Mouse (Mus musculus) left cerebral cortex, adult 18-20 months (tissue): ENCODE results near the gene Acss3. TPM values are rescaled to one million over a fixed set of nuclear protein-coding genes. Genes with fewer than 3 reads are reported as not detected.

Source experiments
- DNase-seq, 2 experiments: peaks; one replicate each; pipeline ENCODE4 v3.0.0; 2021 to 2022; ENCODE audit warnings: low spot score in 2 of 2, mixed read lengths in 1 of 2
- total RNA-seq, 2 experiments: library from RNA; stranded (reverse); gene quantifications; 2 replicates each; pipeline ENCODE4 v1.2.3; 2021

Acss3 gene
- total RNA-seq, 2 experiments from 2014 or later = 1.2 to 1.3 TPM

DNA sequence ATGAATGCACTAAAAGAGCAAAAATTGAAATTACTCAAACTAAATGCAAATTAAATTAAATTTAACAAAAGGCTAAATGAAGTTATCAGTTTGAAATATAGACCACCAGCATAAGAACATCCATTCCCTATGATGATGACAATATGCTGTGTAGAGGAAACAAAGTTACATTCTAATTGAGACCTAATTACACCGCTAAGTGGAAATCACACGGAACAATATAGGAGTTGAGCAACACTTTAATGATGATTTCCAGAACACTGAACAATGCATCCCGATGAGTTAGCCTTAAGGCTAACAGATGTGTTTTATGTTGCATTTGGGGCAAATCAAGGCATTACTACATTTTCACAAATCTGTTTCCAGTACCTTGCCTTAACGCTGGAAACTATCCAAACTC, 99.2 kb downstream of the Acss3 start:
- no peak for DNase-seq

- DNase-seq = no peak
These were observed 102.3 kb downstream of the Acss3 start for GRCm38 (mm10) chr10:107021118-107021517.

DNA sequence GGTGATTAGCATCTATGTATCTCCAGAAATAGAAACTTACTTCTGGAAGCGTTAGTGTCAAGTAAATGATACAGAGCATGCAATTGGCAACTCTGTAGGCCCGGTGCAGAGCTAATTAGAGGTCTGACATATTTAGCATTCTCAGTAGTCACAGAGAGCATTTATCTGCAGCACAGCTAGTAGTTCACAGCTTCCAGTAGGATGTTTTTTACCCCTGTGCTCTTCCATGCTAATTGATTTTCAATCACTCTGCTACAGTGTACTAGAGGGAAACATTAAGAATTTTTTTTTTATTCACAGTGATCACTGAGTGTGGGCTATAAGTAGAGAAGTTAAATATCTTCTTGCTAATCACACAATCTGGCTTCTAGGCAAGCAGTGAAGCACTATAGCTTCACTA, 112.3 kb downstream of the Acss3 start:
- no peak for DNase-seq

- DNase-seq = no peak
These were observed 125.3 kb downstream of the Acss3 start for GRCm38 (mm10) chr10:106998052-106998625.

GRCm38 (mm10) chr10:106989478-106989877, 134.0 kb downstream of the Acss3 start:
- DNase-seq = no peak

- no peak for DNase-seq
These were observed 148.0 kb downstream of the Acss3 start for GRCm38 (mm10) chr10:106975193-106976141.

DNA sequence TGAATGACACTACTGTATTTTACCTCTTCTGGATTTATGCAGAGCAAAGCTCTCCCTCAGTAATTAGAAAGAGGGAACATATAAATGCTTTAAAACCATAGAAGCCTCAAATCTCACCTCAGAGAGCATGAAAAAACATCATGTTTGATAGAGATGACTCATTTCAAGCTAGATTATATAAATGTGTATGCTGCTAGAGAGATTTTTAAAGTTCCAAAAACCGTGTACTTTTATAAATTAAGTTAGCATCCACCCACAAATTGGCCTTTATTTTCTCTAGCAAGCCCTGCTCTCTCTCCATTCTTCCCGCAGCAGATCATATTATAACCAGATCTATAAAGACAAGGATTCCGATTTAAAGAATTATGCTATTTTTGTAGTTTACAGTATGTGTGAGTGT, 164.4 kb downstream of the Acss3 start:
- no peak for DNase-seq

DNA sequence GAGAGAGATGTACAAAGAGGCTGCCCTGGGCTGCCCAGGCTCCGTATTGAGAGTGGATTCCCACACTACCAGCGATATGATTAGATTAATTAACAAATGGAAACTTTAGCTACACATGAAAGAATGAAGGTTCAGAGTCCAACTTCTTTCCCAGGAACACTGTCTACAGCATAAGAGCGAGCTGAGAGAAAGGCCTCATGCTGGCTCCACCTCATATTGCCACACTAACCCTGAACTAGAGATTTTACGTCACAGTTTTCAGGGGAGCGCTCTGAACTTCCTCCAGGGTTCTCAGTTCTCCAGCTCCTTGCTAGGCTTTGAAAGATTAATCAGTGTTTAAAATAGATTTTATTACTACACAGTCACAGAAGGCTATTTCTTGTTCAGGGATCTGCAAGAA, 182.1 kb downstream of the Acss3 start:
- DNase-seq = no peak

GRCm38 (mm10) chr10:106939441-106939840, 184.0 kb downstream of the Acss3 start:
- DNase-seq = no peak

- no peak for DNase-seq
These were observed 184.6 kb downstream of the Acss3 start for GRCm38 (mm10) chr10:106938851-106939250.

- no peak for DNase-seq
These were observed 186.5 kb downstream of the Acss3 start for GRCm38 (mm10) chr10:106936996-106937395.

- no peak for DNase-seq
These were observed 190.8 kb downstream of the Acss3 start for GRCm38 (mm10) chr10:106932571-106933073.

GRCm38 (mm10) chr10:106928576-106929332, 194.7 kb downstream of the Acss3 start:
- DNase-seq = no peak

DNA sequence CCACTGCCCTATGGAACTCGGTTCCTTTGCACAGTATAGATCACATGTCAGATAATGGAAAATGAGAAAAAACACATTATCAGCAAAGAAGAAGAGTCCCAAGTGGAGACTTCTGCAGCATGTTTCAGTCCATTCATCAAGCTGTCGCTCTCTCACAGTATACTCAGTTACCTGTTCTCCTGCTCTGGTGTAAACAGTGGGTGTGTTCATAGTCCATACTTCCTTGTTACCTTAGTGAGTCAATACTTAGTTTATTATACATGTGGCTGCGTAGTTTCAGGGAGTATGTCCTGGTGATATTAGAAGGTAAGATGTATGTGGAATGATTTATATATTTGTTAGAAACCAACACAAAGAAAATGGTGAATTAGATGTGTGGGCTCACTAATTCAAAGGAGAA, 198.7 kb downstream of the Acss3 start:
- no peak for DNase-seq

GRCm38 (mm10) chr10:106924334-106924733, 199.1 kb downstream of the Acss3 start:
- DNase-seq = no peak

- no peak for DNase-seq
These were observed 208.6 kb downstream of the Acss3 start for GRCm38 (mm10) chr10:106914822-106915221.

GRCm38 (mm10) chr10:106914275-106914674, 209.2 kb downstream of the Acss3 start:
- no peak for DNase-seq

DNA sequence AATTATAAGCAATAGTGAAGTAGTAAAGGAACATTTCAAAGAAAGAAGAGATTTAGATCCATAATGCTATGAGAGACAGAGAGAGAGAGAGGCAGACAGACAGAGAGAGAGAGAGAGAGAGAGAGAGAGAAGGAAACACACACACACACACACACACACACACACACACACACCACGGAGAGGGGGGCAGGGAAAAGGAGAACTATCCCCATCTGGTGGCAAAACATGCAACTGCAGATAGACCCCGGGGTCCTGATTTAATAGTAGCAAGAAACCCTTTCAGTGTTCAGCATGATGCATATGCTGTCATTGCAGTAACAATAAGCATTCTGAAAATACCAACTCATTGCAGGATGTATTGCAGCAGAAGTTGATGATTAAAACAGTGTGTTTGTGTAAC, 210.4 kb downstream of the Acss3 start:
- no peak for DNase-seq

GRCm38 (mm10) chr10:106910108-106910507, 213.4 kb downstream of the Acss3 start:
- no peak for DNase-seq

DNA sequence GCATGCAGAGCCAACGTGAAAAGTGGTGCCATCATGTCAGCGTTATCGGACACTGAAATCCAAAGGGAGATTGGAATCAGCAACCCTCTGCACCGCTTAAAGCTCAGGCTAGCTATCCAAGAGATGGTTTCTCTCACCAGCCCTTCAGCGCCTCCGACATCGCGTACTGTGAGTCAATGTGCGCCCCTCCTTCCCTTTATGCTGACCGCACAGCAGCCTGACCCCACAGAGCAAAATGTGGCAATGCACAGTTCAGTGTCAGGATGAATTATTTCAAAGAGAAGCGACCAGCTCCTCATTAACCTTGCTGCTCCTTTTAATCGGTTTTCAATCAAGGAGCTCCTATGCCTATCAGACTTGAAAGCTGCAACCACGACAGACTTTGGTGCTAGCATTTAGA, 227.1 kb downstream of the Acss3 start:
- no peak for DNase-seq
